Mouse (Mus musculus) adipocyte (in vitro differentiated cells): ENCODE results near the gene Tubb4a.
A peak's percentile ranks its signal among the peaks of the same experiment; 100 is the strongest.
"Not testable (repeated sequence)": the region's sequence is repeated elsewhere in the genome, so short reads cannot be mapped to it uniquely, and the experiment has no call there.

Experiments
- DNase-seq: peaks from one replicate; pipeline ENCODE4 v3.0.0-alpha.2; 2016; ENCODE audit warnings: low spot score

Tubb4a gene

DNA sequence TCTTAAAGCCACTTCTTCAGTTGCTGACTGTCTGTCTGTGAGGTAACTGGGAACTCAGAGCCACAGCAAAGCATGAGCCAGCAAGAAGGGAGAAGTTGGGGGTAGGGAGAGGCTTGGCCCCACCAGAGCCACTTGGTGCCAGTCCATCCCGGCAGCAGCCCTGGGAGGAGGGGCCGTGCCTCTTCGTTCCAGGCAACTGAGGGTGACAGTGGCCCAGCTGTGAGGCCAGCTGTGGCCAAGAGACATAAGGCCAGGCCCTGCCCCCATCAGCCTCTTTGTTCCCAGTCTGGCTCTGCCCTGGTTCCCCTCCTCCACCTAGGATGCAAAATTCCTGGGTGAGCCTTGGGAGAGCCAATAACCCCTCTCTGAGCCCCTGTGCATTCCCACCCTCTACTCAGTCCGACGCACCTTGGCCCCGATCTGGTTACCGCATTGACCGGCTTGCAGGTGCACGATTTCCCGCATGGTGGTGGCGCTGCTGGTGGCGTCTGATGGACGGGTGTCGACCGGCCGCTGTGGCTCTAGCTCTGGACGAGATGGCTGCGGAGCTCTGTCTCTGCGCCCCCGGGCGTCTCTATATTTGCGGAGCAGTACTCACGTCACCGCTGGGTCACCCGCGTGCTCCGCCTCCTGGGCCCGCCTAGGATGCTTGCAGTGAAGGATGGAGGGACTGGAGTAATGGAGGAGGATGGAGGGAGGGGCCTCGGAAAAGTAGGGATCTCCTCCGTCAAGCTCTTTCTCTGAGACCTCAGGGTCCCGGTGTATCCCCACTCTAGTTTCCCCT, at the start of gene Tubb4a:
Gene Tubb4a (minus strand): TSS at position 734 of the 784 bp plus-strand sequence.
- DNase-seq = no peak

DNA sequence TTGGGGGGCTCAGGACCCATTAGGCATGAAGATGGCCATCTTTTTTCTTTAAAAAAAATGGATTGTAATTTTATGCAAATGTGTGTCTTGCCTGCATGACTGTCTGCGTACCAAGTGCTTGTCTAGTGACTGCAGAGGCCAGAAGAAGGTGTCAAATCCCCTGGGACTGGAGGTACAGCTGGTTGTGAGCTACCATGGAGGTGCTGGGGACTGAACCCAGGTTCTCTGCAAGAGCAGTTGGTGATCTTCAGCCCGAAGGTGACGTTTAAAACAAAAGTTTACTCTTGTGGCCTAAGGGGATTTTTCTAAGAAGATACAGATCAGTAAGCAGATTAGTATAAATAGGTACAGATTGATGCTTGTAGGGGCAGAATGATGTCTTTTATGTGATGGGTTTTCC, 48.1 kb upstream of the Tubb4a start:
- no peak for DNase-seq

DNA sequence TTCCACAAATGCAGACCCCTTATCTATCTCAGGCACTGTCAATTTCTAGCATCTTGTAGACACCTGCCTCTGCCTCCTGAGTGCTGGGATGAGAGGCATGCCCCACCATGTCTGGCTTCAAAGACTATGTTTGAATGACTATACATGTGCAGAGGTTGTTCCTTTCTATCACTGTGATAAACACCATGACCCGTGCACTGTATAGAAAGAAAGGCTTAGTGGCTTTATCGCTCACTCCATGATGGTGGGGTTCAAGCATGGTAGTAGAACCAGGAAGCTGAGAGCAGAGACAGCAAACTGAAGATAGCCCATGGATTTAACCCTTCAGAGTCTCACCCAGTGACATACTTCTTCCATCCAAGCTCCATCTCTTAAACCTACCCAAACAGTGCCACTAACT, 47.1 kb upstream of the Tubb4a start:
- DNase-seq = no peak

DNA sequence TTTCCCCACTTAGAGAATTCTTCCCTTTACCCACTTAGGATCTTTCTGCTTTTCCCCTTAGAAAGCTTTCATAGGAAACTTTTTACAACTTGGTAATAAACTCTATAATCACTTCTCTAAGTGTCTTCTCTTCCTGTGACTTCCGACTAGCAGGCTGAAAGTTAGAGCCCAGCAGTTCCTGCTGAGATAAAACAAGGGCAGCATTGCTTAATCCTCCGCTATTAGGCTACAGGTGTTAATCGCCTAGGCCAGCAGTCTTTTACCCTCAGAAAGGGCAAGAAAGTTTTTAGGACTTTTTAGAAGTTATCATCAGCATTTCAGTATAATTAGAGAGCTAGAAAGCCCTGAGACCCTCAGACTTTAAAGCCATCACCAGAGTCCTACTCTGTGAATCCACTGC, 46.4 kb upstream of the Tubb4a start:
- not testable (repeated sequence) for DNase-seq

DNA sequence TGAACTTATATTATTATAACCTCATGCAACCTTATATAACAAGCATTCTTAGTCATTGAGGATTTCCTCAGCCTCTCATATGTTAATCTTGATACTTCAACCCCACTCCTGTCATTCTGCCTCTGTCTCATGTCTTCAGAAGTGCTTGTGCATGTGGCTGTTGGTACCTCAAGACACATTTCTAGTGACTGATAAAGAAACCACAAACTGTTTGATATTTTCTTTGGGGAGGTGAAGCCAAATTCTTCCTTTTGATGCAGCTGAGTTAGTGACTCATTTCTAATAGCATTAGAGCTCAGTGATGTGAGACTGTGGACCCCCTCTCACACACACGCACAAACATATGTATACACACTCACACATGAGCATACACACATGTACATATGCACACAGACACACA, 44.2 kb upstream of the Tubb4a start:
- DNase-seq = no peak

DNA sequence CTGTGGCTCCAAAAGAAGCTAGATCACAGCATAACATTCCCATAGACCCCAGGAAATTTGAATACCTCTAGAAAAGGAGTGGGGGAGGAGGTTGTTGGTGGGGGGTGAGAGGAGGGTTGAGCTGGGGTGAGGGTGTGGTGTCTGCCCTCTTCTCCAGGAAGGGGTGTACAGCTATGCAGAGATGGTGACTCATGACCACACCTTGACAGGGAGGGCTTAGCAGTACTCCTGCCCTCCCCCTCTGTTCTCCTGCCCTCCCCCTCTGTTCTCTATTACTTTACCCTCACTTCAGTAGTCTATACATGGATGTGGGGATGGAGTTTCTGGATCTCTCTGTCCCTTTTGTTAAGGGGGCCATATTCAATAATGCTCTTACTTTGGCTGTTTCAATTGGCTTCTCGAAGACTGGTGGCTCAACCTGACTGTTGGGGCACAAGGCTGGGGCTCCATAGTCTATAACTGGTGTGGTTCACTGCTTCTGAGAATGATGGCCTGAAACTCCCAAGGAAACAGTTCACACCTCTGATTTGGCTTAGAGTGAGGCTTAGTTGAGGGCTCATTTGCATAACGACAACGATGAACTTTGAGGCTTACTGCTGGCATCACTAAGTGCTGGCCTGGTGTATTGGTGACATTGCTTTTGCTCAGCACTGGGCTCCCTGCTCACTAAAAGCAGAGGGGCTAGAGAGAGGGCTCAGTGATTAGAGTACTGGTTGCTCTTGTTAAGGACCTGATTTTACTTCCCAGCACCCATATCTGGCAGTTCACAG, 38.5 kb upstream of the Tubb4a start:
- no peak for DNase-seq

DNA sequence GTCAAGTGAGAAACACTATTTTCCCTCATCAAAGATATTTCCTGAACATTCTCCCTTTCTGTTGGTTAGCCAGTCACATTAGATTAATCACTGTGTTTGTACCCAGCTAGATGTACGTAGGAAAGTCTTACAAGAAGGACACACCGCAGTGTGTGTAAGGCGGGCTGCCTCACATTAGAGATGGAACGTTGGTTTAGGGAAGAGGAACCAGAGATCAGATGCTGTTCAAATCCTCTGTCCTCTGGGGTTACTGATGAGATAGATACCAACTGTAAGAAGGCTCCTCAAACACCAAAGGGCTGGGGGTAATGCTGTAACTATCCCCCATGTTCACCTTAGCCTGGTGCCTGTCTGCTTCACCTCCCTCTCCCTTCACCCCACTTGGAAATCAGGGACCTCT, 37.2 kb upstream of the Tubb4a start:
- DNase-seq = no peak

DNA sequence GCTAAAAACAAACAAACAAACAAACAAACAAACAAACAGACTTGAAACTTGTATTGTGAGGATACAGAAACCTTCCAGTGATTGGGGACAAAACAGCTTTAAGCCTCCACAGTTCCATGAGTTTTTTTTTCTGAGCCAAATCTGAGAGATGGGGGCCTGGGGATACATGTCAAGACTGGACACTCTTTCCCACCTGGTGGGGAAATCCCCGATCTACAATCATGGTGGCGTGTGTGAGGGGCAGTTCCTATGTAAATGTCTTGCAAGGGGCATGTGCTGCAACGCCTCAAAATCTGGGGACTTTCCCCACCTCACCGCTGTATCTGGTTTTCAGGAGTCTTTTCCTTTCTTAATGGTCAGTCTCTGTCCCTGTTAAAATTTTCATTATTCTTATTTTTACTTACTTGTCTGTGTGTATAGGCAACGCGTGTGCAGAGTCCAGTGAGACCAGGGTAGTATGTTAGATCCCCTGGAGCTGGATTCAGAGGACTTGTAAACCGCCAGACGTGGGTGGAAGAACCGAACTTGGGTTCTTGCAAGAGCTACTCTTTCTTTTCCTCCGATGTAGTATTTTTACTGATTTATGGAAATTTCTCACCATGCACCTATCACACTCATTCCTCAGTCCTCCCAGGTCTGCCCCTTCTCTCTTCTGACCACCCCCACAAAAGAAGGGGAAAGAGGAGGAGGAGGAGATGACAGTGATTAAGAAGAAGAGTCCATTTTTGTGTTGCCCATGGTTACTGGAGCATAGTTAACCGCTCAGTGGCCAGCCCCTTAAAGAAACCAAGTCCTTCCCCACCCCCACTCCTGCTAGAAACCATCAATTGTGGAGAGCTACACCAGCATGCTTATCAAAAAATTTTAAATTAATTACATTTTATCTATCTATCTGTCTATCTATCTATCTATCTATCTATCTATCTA, 35.9 kb upstream of the Tubb4a start:
- no peak for DNase-seq

DNA sequence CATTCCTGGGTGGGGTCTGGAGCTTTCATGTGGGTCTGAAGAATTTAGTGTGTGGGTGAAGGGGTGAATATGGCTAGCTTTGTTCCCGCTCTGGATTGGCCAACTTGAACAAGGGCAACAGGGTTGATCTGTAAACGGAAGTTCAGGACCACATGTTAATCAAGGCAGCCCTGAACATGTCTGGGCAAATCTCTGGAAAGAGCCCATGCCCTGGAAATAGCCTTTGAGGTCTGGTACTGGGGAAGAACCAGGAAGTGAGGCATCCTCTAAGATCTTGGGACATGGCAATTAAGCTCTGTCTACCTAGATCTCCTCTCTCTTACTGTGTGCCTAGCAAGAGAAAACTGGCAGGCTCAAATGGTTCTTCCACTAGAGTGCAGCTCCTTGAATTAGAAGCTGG, 34.3 kb upstream of the Tubb4a start:
- DNase-seq = no peak

DNA sequence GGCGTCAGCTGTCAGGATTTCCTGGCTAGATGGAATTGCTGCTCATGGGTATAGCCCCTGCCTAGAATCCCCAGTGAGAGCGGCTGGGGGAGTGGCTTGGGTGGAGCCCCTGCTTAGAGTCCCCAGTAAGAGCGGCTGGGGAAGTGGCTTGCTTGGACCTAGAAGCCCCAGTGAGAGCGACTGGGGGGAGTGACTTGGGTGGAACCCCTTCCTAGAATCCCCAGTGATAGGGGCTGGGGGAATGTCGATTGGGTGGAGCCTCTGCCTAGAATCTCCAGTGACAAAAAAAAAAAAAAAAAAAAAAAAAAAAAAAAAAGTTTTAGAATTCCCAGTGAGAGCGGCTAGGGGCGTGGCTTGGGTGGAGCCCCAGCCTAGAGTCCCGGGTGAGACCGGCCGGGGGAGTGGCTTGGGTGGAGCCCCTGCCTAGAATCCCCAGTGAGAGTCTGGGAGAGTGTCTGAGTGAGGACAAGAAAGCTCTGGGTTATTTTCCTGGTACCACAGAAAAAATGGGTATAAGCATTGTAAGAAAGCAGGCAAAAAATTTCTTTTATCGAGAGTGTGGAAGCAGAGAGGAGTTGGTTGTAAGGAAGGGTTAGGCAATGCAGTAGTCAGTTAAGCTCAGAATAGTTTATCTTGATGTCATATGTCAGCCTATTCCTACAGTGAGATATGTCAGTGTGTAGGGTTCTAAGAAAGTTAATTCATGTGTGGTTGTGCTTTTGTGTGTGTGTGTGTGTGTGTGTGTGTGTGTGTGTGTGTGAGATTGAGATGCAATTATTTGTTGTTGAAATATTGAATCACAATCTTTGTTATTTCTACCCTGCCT, 31.2 kb upstream of the Tubb4a start:
- no peak for DNase-seq

DNA sequence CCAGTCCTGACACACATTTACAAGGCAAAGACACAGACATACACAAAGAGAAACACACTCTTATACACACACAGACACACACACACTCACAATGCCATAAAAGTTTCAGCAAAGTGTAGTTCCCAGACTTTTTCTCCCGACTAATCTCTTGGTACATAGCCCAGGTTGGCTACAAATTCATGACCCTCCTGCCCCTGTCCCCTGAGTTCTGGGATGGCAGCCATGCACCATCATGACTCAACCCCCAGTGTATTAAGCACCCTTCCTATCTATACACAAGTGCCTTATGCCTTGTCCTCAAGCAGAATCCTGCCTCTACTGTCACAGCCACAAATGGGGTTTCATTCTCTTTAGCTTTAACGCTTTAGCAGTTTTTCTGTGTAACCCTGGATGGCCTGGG, 29.2 kb upstream of the Tubb4a start:
- DNase-seq = peak; percentile 59

DNA sequence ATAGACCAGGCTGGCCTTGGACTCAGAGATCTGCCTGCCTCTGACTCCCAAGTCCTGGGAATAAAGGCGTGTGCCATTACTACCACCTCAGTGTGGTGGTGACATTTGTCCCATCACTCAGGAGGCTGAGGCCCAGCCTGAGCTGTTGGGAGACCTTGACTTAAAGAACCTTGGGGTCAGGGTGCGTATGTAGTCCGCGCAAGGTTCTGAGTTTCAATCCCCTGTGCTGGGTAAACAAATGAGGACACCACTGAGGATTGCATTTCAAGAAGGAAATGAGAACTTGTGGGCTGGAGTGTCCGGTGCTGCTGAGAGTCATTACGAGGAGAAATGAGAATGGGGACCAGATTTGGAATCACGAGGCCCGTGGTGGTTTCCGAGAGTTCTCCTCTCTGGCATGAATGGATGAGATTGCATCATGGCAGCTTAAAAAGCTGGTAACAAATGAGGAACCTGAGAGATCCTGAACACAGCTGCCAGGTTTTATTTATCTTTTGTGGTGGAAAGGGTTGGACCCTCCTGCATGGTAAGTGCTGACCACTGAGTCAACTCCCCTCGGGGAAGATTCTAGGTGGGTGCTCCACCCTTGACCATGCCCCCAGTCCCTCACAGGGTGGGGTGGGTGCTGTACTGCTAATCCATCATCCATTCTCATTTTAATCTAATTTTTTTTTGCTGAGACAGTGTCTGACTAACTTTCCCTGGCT, 25.3 kb upstream of the Tubb4a start:
- DNase-seq = no peak

DNA sequence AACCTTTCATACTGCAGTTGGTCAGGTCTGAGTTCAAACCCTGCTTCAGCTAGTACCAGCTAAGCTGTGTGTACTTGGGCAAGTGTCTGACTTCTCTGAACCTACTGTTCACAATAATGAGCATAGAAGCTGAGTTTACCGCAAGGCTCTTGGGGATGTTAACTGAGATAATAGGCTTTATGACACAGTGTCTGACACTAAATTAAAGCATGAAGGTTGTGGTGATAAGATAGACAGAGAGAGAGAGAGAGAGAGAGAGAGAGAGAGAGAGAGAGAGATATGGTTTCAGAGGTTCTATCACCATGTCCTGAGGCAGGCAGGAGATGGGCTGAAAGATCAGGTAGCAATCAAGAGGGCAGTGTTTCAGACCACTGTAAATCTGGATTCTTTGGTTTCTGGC, 22.4 kb upstream of the Tubb4a start:
- no peak for DNase-seq

DNA sequence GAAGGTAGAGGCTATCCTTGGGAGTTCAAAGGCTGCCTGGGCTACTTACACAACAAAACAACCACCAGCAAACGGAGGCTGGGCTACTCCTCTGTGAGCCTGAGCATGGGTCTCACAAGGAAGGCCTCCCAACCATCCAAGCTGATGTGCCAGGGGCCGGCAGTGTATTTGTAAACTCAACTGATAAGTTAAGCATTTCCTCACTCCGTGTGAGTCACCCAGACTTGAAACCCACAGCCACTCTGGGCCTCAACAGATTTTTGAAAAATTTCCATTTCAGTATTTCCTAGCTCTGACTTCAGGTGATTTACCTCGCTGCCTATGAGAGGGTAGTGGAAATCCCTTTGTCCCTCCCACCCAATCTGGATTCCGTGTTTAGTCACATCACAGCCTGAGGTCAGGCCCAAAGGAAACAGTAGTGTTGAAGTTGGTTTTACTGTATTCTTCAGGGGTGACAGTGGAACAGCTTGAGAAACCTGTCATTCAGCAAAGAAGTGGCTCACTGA, 21.1 kb upstream of the Tubb4a start:
- no peak for DNase-seq

DNA sequence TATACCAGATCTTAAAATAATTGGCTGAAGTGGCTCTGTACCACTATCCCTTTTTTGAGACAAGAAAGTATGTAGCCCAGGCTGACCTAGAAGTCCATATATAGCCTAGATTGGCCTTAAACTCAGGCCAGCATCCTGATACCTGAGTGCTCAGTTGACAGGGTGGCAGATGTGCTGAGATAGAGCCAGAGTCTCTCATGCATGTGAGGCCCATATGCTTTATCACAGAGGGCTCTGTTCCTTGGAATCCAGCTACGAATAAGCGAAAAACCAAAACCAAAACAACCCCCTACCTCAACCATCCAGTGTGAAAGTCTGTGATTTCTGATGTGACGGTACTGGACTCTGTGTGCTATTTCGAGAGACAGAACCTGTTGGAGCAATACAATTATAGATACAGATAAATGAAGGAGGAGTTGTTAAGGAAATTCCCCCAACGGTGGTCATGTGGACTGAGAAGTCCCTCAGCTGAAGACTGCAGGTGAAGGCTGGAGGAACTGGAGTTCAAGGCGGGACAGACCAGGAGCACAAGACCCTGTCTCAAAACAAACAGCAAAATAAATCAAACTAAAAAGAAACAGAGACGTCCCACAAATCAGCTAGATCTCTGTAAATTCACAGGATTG, 20.6 kb upstream of the Tubb4a start:
- DNase-seq = no peak

DNA sequence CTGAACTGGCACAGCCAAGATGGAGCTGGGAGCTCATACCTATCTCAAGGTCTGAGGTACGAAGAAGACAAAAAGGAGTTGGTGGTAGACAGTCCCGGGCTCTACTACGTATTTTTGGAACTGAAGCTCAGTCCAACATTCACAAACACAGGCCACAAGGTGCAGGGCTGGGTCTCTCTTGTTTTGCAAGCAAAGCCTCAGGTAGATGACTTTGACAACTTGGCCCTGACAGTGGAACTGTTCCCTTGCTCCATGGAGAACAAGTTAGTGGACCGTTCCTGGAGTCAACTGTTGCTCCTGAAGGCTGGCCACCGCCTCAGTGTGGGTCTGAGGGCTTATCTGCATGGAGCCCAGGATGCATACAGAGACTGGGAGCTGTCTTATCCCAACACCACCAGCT, 19.5 kb upstream of the Tubb4a start:
- no peak for DNase-seq

DNA sequence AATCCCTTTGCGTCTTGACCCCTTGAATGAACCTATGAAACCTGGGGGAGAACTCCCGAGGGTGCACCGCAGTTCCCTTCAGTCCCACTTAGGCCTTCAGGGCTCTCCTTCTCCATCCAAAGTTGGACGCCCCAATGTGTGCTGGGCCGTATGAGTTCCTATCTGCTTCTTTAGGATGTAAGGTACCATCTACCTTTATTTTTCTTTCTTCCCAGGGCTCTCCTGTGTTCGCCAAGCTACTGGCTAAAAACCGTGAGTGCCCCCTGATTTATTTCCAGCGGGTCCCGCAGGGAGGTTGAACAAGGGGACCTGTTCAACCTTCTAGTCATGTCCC, 18.4 kb upstream of the Tubb4a start:
- DNase-seq = no peak

DNA sequence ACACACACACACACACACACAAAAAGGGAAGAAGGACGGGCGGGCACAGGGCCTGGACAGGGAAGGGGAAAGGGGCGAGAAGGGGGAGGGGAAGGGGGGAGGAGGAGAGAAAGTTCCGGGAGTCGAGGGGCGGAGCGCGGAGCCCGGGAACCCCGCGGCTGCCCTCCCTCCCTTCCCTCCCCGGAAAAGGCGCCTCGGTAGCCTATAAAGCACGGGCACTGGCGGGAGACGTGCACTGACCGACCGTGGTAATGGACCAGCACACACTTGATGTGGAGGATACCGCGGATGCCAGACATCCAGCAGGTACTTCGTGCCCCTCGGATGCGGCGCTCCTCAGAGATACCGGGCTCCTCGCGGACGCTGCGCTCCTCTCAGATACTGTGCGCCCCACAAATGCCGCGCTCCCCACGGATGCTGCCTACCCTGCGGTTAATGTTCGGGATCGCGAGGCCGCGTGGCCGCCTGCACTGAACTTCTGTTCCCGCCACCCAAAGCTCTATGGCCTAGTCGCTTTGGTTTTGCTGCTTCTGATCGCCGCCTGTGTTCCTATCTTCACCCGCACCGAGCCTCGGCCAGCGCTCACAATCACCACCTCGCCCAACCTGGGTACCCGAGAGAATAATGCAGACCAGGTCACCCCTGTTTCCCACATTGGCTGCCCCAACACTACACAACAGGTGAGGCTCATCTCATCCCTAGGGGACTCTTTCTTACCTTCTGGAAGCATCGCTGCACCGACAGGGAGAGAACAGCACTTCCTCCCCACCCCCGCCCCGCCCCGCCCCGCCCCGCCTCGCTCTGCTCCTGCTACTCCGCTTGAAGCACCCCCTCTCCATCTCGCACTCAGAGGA, 17.8 kb upstream of the Tubb4a start, which contains the start of gene Tnfsf9:
Gene Tnfsf9 (plus strand): TSS at position 145 of the 854 bp plus-strand sequence.
- no peak for DNase-seq

DNA sequence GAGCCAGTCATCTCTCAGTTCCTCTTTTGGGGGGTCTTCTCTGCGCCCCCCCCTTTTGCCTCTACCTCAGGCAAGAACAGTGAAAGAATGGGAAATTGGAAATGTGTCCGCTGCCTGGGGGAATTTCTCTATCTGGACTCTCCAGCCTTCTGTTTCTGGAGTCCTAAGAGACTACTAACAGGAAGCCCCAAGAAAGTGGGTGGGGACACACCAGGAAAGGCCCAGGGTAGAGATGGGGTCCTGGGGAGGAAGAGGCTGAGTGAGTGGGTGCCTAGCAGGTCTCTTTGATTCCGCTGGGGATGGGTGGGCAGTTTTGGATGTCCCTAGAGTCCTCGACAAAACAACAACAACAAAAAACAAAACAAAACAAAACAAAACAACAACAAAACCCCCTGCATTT, 16.9 kb upstream of the Tubb4a start:
- DNase-seq = no peak
